Mouse (Mus musculus): ENCODE measurements around the gene Ctrb1. TPM values are rescaled to one million over a fixed set of nuclear protein-coding genes. Genes with fewer than 3 reads are reported as not detected.

Gene Ctrb1
- polyA plus RNA-seq, 1 experiment from 2014 or later = not detected

- peaks cover 92% of the 10 kb centered on the region for H3K4me1 ChIP-seq (replicated peaks)
- 0 out of 2 replicates have a peak, but pooled peaks cover 13% of the 10 kb centered on the region for H3K36me3 ChIP-seq
- 69% methylated on average over 7 of the region's 7 CpGs for WGBS
- H3K27me3 ChIP-seq (ENCODE audit: insufficient read depth, poor library complexity, severe bottlenecking) = no peaks in the 10 kb centered on the region
- H3K4me3 ChIP-seq = no peak overlapping the region
- DNase-seq (ENCODE audit: low spot score) = no peak
- H3K9me3 ChIP-seq = no peaks in the 10 kb centered on the region
- peak overlapping the region; percentile 93 for H3K27ac ChIP-seq
Observed at GRCm38 (mm10) chr8:111729233-111730170, 38.7 kb upstream of the Ctrb1 start.

GRCm38 (mm10) chr8:111728481-111728880 is 37.7 kb upstream of the Ctrb1 start:
- Histone ChIP-seq H3K27ac (no peak overlapping the region), H3K4me3 (no peak overlapping the region), H3K36me3 (0 out of 2 replicates have a peak, but pooled peaks cover 13% of the 10 kb centered on the region), H3K27me3 (ENCODE audit: insufficient read depth, poor library complexity, severe bottlenecking) (no peaks in the 10 kb centered on the region), H3K4me1 (replicated peaks) (peaks cover 85% of the 10 kb centered on the region), H3K9me3 (no peaks in the 10 kb centered on the region)
- DNase-seq (ENCODE audit: low spot score) = no peak
- WGBS = 81% methylated on average over 5 of the region's 5 CpGs

GRCm38 (mm10) chr8:111727553-111727952 is 36.7 kb upstream of the Ctrb1 start:
- H3K27me3 ChIP-seq (ENCODE audit: insufficient read depth, poor library complexity, severe bottlenecking) = no peaks in the 10 kb centered on the region
- H3K36me3 ChIP-seq = 0 out of 2 replicates have a peak, but pooled peaks cover 13% of the 10 kb centered on the region
- no peak overlapping the region for H3K4me3 ChIP-seq
- peaks cover 75% of the 10 kb centered on the region for H3K4me1 ChIP-seq (replicated peaks)
- no peak overlapping the region for H3K27ac ChIP-seq
- WGBS = 81% methylated on average over 4 of the region's 4 CpGs
- no peak for DNase-seq (ENCODE audit: low spot score)
- no peaks in the 10 kb centered on the region for H3K9me3 ChIP-seq

GRCm38 (mm10) chr8:111726102-111726900 is 35.5 kb upstream of the Ctrb1 start:
- Histone ChIP-seq H3K4me1 (replicated peaks) (peaks cover 63% of the 10 kb centered on the region), H3K36me3 (peaks cover 16% of the 10 kb centered on the region)
- 81% methylated on average over 7 of the region's 7 CpGs for WGBS

GRCm38 (mm10) chr8:111725341-111725740 is 34.5 kb upstream of the Ctrb1 start:
- DNase-seq (ENCODE audit: low spot score) = no peak
- Histone ChIP-seq H3K4me1 (replicated peaks) (peaks cover 53% of the 10 kb centered on the region), H3K27ac (peak overlapping the region; percentile 3; the same call in 1 of the 2 replicates)

More at GRCm38 (mm10) chr8:111726102-111726900, 35.5 kb upstream of the Ctrb1 start:
- Histone ChIP-seq H3K9me3 (no peaks in the 10 kb centered on the region), H3K27me3 (ENCODE audit: insufficient read depth, poor library complexity, severe bottlenecking) (no peaks in the 10 kb centered on the region), H3K4me3 (peak overlapping the region; percentile 11; the same call in 1 of the 2 replicates), H3K27ac (peak overlapping the region; percentile 66)
- no peak for DNase-seq (ENCODE audit: low spot score)

GRCm38 (mm10) chr8:111720115-111720544 is 29.3 kb upstream of the Ctrb1 start:
- peaks cover 46% of the 10 kb centered on the region for H3K36me3 ChIP-seq
- peaks cover 46% of the 10 kb centered on the region for H3K4me1 ChIP-seq (replicated peaks)

More at GRCm38 (mm10) chr8:111725341-111725740, 34.5 kb upstream of the Ctrb1 start:
- no peaks in the 10 kb centered on the region for H3K27me3 ChIP-seq (ENCODE audit: insufficient read depth, poor library complexity, severe bottlenecking)
- peaks cover 26% of the 10 kb centered on the region for H3K36me3 ChIP-seq
- 93% methylated on average over 6 of the region's 6 CpGs for WGBS
- no peak overlapping the region for H3K4me3 ChIP-seq
- H3K9me3 ChIP-seq = no peaks in the 10 kb centered on the region

GRCm38 (mm10) chr8:111718937-111719336 is 28.1 kb upstream of the Ctrb1 start:
- Histone ChIP-seq H3K4me3 (no peak overlapping the region), H3K4me1 (replicated peaks) (peaks cover 38% of the 10 kb centered on the region), H3K36me3 (peaks cover 58% of the 10 kb centered on the region), H3K9me3 (no peaks in the 10 kb centered on the region), H3K27me3 (ENCODE audit: insufficient read depth, poor library complexity, severe bottlenecking) (no peaks in the 10 kb centered on the region), H3K27ac (0 out of 2 replicates have a peak overlapping the region, but pooled peaks have one; percentile 23)
- DNase-seq (ENCODE audit: low spot score) = no peak
- WGBS = 59% methylated on average over 5 of the region's 5 CpGs

More at GRCm38 (mm10) chr8:111720115-111720544, 29.3 kb upstream of the Ctrb1 start:
- Histone ChIP-seq H3K4me3 (no peak overlapping the region), H3K9me3 (no peaks in the 10 kb centered on the region), H3K27me3 (ENCODE audit: insufficient read depth, poor library complexity, severe bottlenecking) (no peaks in the 10 kb centered on the region), H3K27ac (no peak overlapping the region)
- 79% methylated on average over 4 of the region's 4 CpGs for WGBS
- no peak for DNase-seq (ENCODE audit: low spot score)

- 68% methylated on average over 6 of the region's 6 CpGs for WGBS
- H3K4me1 ChIP-seq (replicated peaks) = peaks cover 38% of the 10 kb centered on the region
- peaks cover 69% of the 10 kb centered on the region for H3K36me3 ChIP-seq
- no peak overlapping the region for H3K4me3 ChIP-seq
- peak overlapping the region; percentile 85 for H3K27ac ChIP-seq
- H3K9me3 ChIP-seq = no peaks in the 10 kb centered on the region
- no peaks in the 10 kb centered on the region for H3K27me3 ChIP-seq (ENCODE audit: insufficient read depth, poor library complexity, severe bottlenecking)
- DNase-seq (ENCODE audit: low spot score) = no peak
Observed at GRCm38 (mm10) chr8:111717866-111718265, 27.1 kb upstream of the Ctrb1 start.

- Histone ChIP-seq H3K27ac (peak overlapping the region; percentile 85), H3K4me3 (no peak overlapping the region), H3K4me1 (replicated peaks) (peaks cover 38% of the 10 kb centered on the region), H3K9me3 (no peaks in the 10 kb centered on the region), H3K36me3 (peaks cover 73% of the 10 kb centered on the region), H3K27me3 (ENCODE audit: insufficient read depth, poor library complexity, severe bottlenecking) (no peaks in the 10 kb centered on the region)
- WGBS = 60% methylated on average over 4 of the region's 4 CpGs
- no peak for DNase-seq (ENCODE audit: low spot score)
Observed at GRCm38 (mm10) chr8:111717488-111717792, 26.6 kb upstream of the Ctrb1 start.

- H3K4me3 ChIP-seq = peak overlapping the region; percentile 11; the same call in 1 of the 2 replicates
- 31% methylated on average over 10 of the region's 10 CpGs for WGBS
Observed at GRCm38 (mm10) chr8:111716603-111717487, 26.0 kb upstream of the Ctrb1 start.

GRCm38 (mm10) chr8:111715514-111715913 is 24.7 kb upstream of the Ctrb1 start:
- Histone ChIP-seq H3K36me3 (peaks cover 82% of the 10 kb centered on the region), H3K9me3 (no peaks in the 10 kb centered on the region)
- WGBS = 87% methylated on average over 13 of the region's 13 CpGs

More at GRCm38 (mm10) chr8:111716603-111717487, 26.0 kb upstream of the Ctrb1 start:
- Histone ChIP-seq H3K4me1 (replicated peaks) (peaks cover 38% of the 10 kb centered on the region), H3K36me3 (peaks cover 79% of the 10 kb centered on the region), H3K27me3 (ENCODE audit: insufficient read depth, poor library complexity, severe bottlenecking) (no peaks in the 10 kb centered on the region), H3K9me3 (no peaks in the 10 kb centered on the region), H3K27ac (peak overlapping the region; percentile 85)
- DNase-seq (ENCODE audit: low spot score) = peak; percentile 49

GRCm38 (mm10) chr8:111714295-111714694 is 23.5 kb upstream of the Ctrb1 start:
- Histone ChIP-seq H3K4me3 (no peak overlapping the region), H3K27ac (no peak overlapping the region), H3K9me3 (no peaks in the 10 kb centered on the region), H3K36me3 (peaks cover 82% of the 10 kb centered on the region), H3K27me3 (ENCODE audit: insufficient read depth, poor library complexity, severe bottlenecking) (no peaks in the 10 kb centered on the region), H3K4me1 (replicated peaks) (peaks cover 38% of the 10 kb centered on the region)
- 97% methylated on average over 12 of the region's 12 CpGs for WGBS
- DNase-seq (ENCODE audit: low spot score) = no peak

More at GRCm38 (mm10) chr8:111715514-111715913, 24.7 kb upstream of the Ctrb1 start:
- Histone ChIP-seq H3K4me1 (replicated peaks) (peaks cover 38% of the 10 kb centered on the region), H3K27me3 (ENCODE audit: insufficient read depth, poor library complexity, severe bottlenecking) (no peaks in the 10 kb centered on the region), H3K4me3 (no peak overlapping the region), H3K27ac (peak overlapping the region; percentile 85)
- no peak for DNase-seq (ENCODE audit: low spot score)
